Mouse (Mus musculus): ENCODE results near the gene Vps13d.

GRCm38 (mm10) chr4:144930366-144930765 is 264.4 kb downstream of the Vps13d start:
- no peak for TF ChIP-seq POLR2A (IDR thresholded peaks at IDR 0.05; ENCODE audit: insufficient read depth, low read length)
- TF ChIP-seq CTCF (IDR thresholded peaks at IDR 0.05; ENCODE audit: low read depth, low read length) = no peak
